Mouse (Mus musculus) ES-Bruce4 (cell line): ENCODE results near the gene Sat2.

Experiments used
- CTCF ChIP-seq: IDR thresholded peaks from one replicate; pipeline ENCODE4 v1.8.1; 2011; ENCODE audit warnings: low read depth, low read length
- POLR2A ChIP-seq: IDR thresholded peaks from one replicate; pipeline ENCODE4 v1.8.1; 2011; ENCODE audit warnings: low read length; ENCODE audit not compliant: insufficient read depth

- TF ChIP-seq CTCF: no peak
- peak; percentile 98 for TF ChIP-seq POLR2A
Observed at GRCm38 (mm10) chr11:69672211-69672706, 50.4 kb downstream of the Sat2 start, which contains the start of gene Eif4a1.
